Mouse (Mus musculus) retina, postnatal 7 days (tissue): ENCODE measurements at regions not wholly inside any gene's neighbourhood (a gene's known extent, or its start where the extent isn't known, plus 50 kb on each side); places are given as distances from the start of the nearest gene placed in this dataset.

Experiments
- DNase-seq: peaks from one replicate; pipeline ENCODE4 v3.0.0-alpha.2; 2012; ENCODE audit warnings: low read depth, low spot score

DNA sequence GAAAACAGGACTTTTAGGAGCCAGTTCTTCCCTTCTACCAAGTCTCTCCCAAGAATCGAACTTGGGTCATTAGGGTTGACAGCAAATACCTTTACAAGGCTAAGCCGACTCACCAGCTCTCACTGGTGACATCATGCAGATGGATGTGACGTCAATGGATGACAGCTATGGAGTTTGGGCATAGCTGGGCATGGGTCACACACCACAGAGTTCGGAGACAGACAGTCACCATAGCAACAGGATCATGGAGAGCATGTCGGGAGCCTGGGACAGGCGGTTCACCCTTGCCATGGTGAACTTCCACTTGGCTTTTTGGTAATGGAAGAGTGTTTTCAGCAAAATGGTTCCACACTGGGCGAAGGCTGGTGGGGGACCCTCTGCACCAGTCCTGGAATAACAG, 168.1 kb downstream of the Gadd45g start:
- no peak for DNase-seq

DNA sequence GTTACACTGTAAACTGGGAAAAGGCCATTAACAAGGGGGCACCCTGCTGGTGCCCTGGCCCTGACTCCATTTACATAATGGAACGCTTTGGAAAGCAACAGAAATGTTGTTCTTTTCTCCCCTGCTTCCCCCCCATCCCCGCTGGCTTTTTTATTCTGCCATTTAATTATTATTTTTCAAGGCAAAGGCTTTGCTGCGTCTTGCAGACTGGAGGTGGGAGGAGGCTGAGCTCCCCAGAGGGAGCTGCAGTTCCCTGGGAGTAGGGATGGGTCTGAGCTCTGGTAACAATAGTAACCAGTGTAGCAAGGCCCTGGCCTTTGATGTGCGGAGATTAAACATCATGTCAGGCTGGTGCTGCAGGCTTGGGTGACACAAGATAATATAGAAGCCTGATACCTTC, 168.6 kb downstream of the Gadd45g start:
- no peak for DNase-seq

GRCm38 (mm10) chr13:52015496-52015895, 169.0 kb downstream of the Gadd45g start:
- DNase-seq, result no peak

GRCm38 (mm10) chr13:52017598-52018190, 171.2 kb downstream of the Gadd45g start:
- no peak for DNase-seq

GRCm38 (mm10) chr13:52019647-52020046, 173.2 kb downstream of the Gadd45g start:
- DNase-seq, result no peak

DNA sequence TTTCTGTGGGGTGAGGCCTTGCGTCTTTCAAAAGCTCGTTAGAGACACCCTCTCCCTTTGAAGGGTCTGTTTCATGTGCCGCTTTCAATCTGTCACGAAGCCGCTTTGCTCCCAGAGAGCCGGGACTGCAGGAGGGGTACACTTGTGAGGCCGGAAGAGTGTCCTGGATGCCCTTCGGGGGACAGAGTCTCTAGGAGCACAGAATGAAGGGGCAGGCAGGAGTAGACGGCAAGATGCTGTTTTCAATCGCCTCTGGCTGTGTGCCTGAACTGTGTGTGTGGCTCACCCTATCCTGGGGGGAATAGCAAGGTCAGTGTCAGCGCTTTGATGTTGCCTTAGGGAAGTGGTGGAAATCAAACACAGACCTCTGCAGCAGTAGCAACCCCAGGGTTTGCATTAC, 174.7 kb downstream of the Gadd45g start:
- no peak for DNase-seq

DNA sequence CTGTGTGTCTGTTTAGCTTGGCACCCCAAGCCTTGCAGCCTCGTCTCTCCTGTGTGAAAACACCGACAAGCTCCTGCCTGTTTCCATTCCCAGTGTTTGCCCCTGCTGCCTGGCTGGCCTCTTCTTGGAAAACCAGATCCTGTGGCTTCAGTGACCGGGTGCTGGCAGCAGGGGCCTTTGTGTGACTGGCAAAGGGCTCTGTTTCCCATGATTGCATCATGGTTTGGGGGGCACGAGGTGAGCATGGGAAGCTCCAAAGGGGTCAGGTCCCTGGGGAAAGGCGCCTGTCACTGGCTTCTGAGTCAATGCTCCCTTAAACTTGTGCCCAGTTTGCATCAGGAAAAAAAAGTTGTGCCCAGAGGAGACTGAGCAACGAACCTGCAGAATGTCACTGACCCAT, 175.3 kb downstream of the Gadd45g start:
- no peak for DNase-seq

GRCm38 (mm10) chr13:52022529-52022928, 176.1 kb downstream of the Gadd45g start:
- DNase-seq, result no peak

GRCm38 (mm10) chr13:52024349-52024748, 177.9 kb downstream of the Gadd45g start:
- DNase-seq, result no peak

GRCm38 (mm10) chr13:52024832-52025481, 178.5 kb downstream of the Gadd45g start:
- no peak for DNase-seq

GRCm38 (mm10) chr13:52025482-52025848, 179.0 kb downstream of the Gadd45g start:
- no peak for DNase-seq

- DNase-seq, result no peak
These were observed 179.8 kb downstream of the Gadd45g start for GRCm38 (mm10) chr13:52026291-52026690.

DNA sequence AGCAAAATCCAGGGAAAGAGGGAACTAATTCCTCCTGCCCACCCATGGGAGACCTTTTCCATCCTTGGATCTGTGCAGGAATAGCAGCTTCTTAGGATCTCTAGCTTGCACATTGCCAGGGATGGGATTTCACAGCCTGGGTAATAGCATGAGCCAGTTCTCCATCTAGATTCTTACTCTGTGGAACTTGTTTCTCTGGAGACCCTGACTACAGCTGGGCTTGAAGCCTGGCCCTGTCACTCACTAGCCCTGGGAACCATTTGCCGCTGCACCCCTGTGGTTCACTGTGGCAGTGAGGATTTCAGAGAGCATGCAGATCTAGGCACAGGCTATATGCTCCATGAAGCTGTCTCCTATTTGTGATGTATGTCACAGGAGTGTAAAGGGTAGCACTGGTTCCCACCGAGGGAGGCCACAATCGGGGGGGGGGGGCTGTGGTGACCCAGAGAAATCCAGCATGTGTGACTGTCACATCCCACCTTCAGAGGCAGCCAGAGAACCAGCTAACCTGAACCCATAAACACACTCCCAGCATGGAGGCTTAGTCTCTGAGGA, 183.5 kb downstream of the Gadd45g start:
- no peak for DNase-seq

DNA sequence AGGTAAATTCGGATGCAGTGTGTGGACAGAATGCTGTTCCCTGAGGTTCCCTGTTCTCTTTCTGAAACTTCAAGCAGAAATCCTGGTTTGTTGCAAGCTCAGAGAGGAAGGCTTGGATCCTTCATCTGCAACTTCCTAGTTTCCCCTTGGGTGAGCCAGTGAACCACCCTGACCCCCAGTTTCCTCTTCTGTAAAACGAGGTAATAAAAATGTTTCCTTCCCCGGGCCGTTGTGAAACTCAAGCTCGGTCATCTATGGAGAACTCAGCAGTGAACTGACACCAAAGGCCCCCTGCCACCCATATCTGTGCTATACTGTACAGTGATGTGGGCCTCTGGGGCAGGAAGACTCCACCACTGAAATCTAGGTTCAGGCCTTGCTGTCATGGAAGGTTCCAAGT, 185.0 kb downstream of the Gadd45g start:
- no peak for DNase-seq

GRCm38 (mm10) chr13:52035731-52036130, 189.3 kb downstream of the Gadd45g start:
- DNase-seq, result no peak

DNA sequence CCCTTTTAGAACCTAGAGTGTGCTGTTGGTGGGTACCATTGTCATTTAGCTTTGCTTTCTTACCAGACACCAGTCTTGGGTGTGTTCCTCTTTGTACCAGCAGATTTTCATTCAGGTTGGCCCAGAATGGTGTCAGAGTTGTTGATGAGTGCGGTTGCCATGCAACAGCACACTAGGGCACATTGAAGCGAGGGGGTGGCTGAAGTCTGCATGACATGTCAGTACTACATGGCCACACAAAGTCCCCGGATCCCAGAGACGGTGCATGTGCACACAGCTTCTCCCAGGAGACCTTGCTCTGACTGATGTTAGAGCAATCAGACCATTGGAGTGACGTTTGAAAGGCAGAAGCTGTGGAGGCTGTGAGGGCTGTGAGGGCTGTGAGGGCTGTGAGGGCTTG, 189.9 kb downstream of the Gadd45g start:
- DNase-seq, result no peak

GRCm38 (mm10) chr13:52037218-52037617, 190.7 kb downstream of the Gadd45g start:
- no peak for DNase-seq

- DNase-seq, result no peak
These were observed 195.3 kb downstream of the Gadd45g start for GRCm38 (mm10) chr13:52041467-52042421.

- no peak for DNase-seq
These were observed 196.4 kb downstream of the Gadd45g start for GRCm38 (mm10) chr13:52042867-52043266.

DNA sequence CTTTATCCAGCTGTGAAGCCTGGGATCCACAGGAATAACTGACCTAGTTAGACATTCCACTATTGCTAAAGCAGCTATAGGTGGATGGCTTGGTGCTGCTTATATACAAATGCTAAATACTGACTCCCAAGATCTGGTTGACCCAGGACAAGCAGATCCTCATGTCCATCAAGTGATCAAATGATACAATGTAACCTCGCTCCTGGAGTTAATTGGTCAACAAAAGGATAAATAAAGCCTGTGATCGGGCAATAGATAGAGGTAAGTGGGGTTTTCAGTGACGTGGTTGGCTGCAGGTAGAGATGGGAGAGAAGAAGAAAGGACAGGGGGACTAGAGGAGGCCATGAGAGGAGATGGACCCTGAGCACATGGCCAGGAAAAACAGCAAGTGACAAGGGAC, 197.4 kb downstream of the Gadd45g start:
- DNase-seq, result no peak

GRCm38 (mm10) chr13:52045349-52045748, 198.9 kb downstream of the Gadd45g start:
- DNase-seq, result no peak

DNA sequence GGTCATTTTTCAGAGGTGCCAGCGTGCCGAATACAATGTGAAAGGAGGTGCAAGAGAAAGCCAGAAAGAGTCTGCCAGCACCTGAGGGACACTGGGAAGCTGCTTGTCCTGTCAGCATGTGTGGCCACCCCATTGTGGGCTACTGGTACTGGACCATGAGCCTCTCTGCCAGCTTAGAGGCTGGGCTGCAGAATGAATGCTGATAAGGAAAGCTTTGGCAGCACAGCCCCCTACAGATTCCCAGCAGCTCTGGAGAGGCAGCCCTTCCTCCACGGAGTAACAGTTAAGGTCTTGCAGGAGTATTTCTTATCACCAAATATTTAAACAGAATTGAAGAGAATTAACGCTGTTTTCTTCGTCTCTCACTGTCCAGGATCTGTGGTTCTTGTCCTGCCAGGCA, 199.5 kb downstream of the Gadd45g start:
- DNase-seq, result no peak
